Mouse (Mus musculus): ENCODE results near the gene Ttc33.

GRCm38 (mm10) chr15:5144021-5144778 is 41.1 kb upstream of the Ttc33 start:
- TF ChIP-seq CTCF (conservative IDR thresholded peaks at IDR 0.05; ENCODE audit: insufficient read depth, insufficient read length, low read depth, low read length) (no peak), POLR2A (IDR thresholded peaks at IDR 0.05; ENCODE audit: low read depth, low read length) (no peak)

Measured in kidney, adult 2 months (tissue).